ENCODE assay signal across 8 mouse cellular contexts in genomic region chr7:35584786-35585190, GRCm38 (mm10). TPM values are rescaled to one million over a fixed set of nuclear protein-coding genes. Genes with fewer than 3 reads are reported as not detected.
DNase-seq lines count a peak whose midpoint lies in the region; ATAC-seq lines count a peak whose summit lies in the region.

No protein-coding gene starts in this region.

- H3K4me2 ChIP-seq in liver, embryonic 11.5 days, result peak overlapping the region; percentile 100

- H3K27ac ChIP-seq in liver, embryonic 11.5 days (ENCODE audit: low read depth, low read length), result no peak overlapping the region

- peak overlapping the region; percentile 97 for H3K4me3 ChIP-seq in liver, embryonic 11.5 days (ENCODE audit: low read depth, low read length)

- peaks cover 25% of the 10 kb centered on the region for H3K27me3 ChIP-seq in liver, embryonic 11.5 days (replicated peaks; ENCODE audit: control insufficient read depth, insufficient read depth, low read length)

- under 1% methylated on average over 50 of the region's 50 CpGs for WGBS in liver, embryonic 11.5 days

- H3K4me1 ChIP-seq in liver, embryonic 11.5 days (replicated peaks; ENCODE audit: control insufficient read depth, insufficient read depth, low read length), result peaks cover 41% of the 10 kb centered on the region

- no peaks in the 10 kb centered on the region for H3K36me3 ChIP-seq in liver, embryonic 11.5 days (ENCODE audit: control insufficient read depth, insufficient read depth, low read length)

- no peaks in the 10 kb centered on the region for H3K9me3 ChIP-seq in liver, embryonic 11.5 days (ENCODE audit: control insufficient read depth, low read length)

- DNase-seq in right cerebral cortex, postnatal 4 days, result peak; percentile 24
- DNase-seq in right cerebral cortex, postnatal 10 days (ENCODE audit: low spot score in 2 of 2), result no peak
- DNase-seq in embryo, embryonic 11 days, result peak; percentile 68
- DNase-seq in heart, postnatal 4 days, result peak; percentile 33
- no peak for DNase-seq in liver, embryonic 11.5 days (ENCODE audit: low spot score)
- peak; percentile 7 to 19 for DNase-seq in natural killer cell, adult 2 months (ENCODE audit: low spot score in 2 of 2)
- no peak for DNase-seq in left cerebral cortex, adult 9 months (ENCODE audit: low spot score in 2 of 2)

- H3K9ac ChIP-seq in liver, embryonic 11.5 days (ENCODE audit: low read depth, low read length), result peak overlapping the region; percentile 64

- ATAC-seq in liver, embryonic 11.5 days (replicated peaks; ENCODE audit: low FRiP score), result no peak
- no peak for ATAC-seq in monocyte, adult 5-6 weeks (replicated peaks; ENCODE audit: insufficient number of reproducible peaks, low FRiP score, low TSS enrichment, poor library complexity, severe bottlenecking)

RNA-seq across cellular contexts. Expression of gene Rgs9bp, which starts 0.6 kb away (rescaled TPM):
- under 1 TPM; 0.09 to 0.14 TPM for total RNA-seq in heart, postnatal 4 days (2021)
- polyA plus RNA-seq in liver, embryonic 11.5 days (2014; fragmentation: Nextera tagmentation; extraction: Ambion mirVana), result 0.22 and 0.40 TPM in 2 replicates
- 0.10 to 0.21 TPM in 2 of 3 replicates, not detected in the other for total RNA-seq in monocyte, adult 5-6 weeks (2017)

RNA-seq across cellular contexts. Expression of gene Ankrd27, which starts 1.3 kb away (rescaled TPM):
- total RNA-seq in heart, postnatal 4 days (2021), result 10 to 100 TPM; 12.1 to 15.2 TPM
- 63.1 and 71.3 TPM in 2 replicates for polyA plus RNA-seq in liver, embryonic 11.5 days (2014; fragmentation: Nextera tagmentation; extraction: Ambion mirVana)
- 22.5 to 37.8 TPM (median 27.3 TPM) in 3 replicates for total RNA-seq in monocyte, adult 5-6 weeks (2017)

RNA-seq across cellular contexts. Expression of gene Nudt19, which starts 28.7 kb away (rescaled TPM):
- 10 to 100 TPM; 81.1 to 85.6 TPM for total RNA-seq in heart, postnatal 4 days (2021)
- 125 and 144 TPM in 2 replicates for polyA plus RNA-seq in liver, embryonic 11.5 days (2014; fragmentation: Nextera tagmentation; extraction: Ambion mirVana)
- total RNA-seq in monocyte, adult 5-6 weeks (2017), result 15.7 to 30.9 TPM (median 21.0 TPM) in 3 replicates

RNA-seq across cellular contexts. Expression of gene Tdrd12, which starts 47.2 kb away (rescaled TPM):
- 1 to 10 TPM; 1.0 to 1.3 TPM for total RNA-seq in heart, postnatal 4 days (2021)
- 0.22 and 0.29 TPM in 2 replicates for polyA plus RNA-seq in liver, embryonic 11.5 days (2014; fragmentation: Nextera tagmentation; extraction: Ambion mirVana)
- total RNA-seq in monocyte, adult 5-6 weeks (2017), result not detected in 3 replicates

Comparison
In these comparisons a context has a peak if more than half of its experiments do, and no peak if none do; other contexts are left out.
1. DNase-seq: peak in right cerebral cortex, postnatal 4 days (single experiment), embryo, embryonic 11 days (single experiment), heart, postnatal 4 days (single experiment) and natural killer cell, adult 2 months (2 of 2); none in right cerebral cortex, postnatal 10 days (0 of 2), liver, embryonic 11.5 days (single experiment) and left cerebral cortex, adult 9 months (0 of 2).